Mouse (Mus musculus) kidney, adult 2 months (tissue): ENCODE data around the gene Rbck1. TPM values are rescaled to one million over a fixed set of nuclear protein-coding genes. Genes with fewer than 3 reads are reported as not detected.
"Not testable (repeated sequence)": the region's sequence is repeated elsewhere in the genome, so short reads cannot be mapped to it uniquely, and the experiment has no call there.

Source experiments
- DNase-seq: peaks from one replicate; pipeline ENCODE4 v3.0.0; 2021
- H3K27ac ChIP-seq: fragments of 200-500 bp; 2 replicates; pipeline ENCODE4 v1.5.1; 2012; ENCODE audit warnings: low read depth, low read length, control low read depth, inconsistent platforms; ENCODE audit not compliant: insufficient read depth
- H3K27me3 ChIP-seq: fragments of 200-500 bp; replicated peaks from 2 replicates; pipeline ENCODE4 v1.6.1; 2012; ENCODE audit warnings: mild to moderate bottlenecking, moderate library complexity, low read length, inconsistent platforms; ENCODE audit not compliant: control insufficient read depth, insufficient read depth
- H3K36me3 ChIP-seq: fragments of 200-500 bp; 2 replicates; pipeline ENCODE4 v1.6.1; 2012; ENCODE audit warnings: mild to moderate bottlenecking, moderate library complexity, low read length, inconsistent platforms; ENCODE audit not compliant: control insufficient read depth, insufficient read depth
- H3K4me1 ChIP-seq: fragments of 200-500 bp; 2 replicates; pipeline ENCODE4 v1.6.1; 2011; ENCODE audit warnings: low read length; ENCODE audit not compliant: control insufficient read depth, insufficient read depth
- H3K4me3 ChIP-seq: fragments of 200-500 bp; 2 replicates; pipeline ENCODE4 v1.5.1; 2011; ENCODE audit warnings: mild to moderate bottlenecking, low read depth, low read length, control low read depth; ENCODE audit not compliant: insufficient read depth
- CTCF ChIP-seq: fragments of 200-500 bp; conservative IDR thresholded peaks from 2 replicates; pipeline ENCODE4 v1.5.1; 2011; ENCODE audit warnings: low read depth, mild to moderate bottlenecking, control low read depth, low read length, moderate library complexity, mixed read lengths; ENCODE audit not compliant: insufficient read depth, insufficient read length
- POLR2A ChIP-seq: fragments of 200-500 bp; IDR thresholded peaks from one replicate; pipeline ENCODE4 v1.6.1; 2011; ENCODE audit warnings: low read depth, low read length, control low read depth
- WGBS: fragments of 180-500 bp; shearing (Covaris S2); methylation state at CpG from one replicate; pipeline ENCODE4 v1.1.7; 2018; 5-methylcytosine and 5-hydroxymethylcytosine counted together
- polyA plus RNA-seq: library from polyadenylated mRNA; depleted of rRNA; stranded (reverse); fragments of >200 nt; gene quantifications from 2 replicates; pipeline ENCODE4 v1.2.3, GENCODE M21; 2012

Gene Rbck1
- polyA plus RNA-seq, 1 experiment = 150 TPM

GRCm38 (mm10) chr2:152302862-152303261, 29.6 kb downstream of the Rbck1 start:
- Histone ChIP-seq H3K4me1 (no peaks in the 10 kb centered on the region), H3K36me3 (0 out of 2 replicates have a peak, but pooled peaks cover 1% of the 10 kb centered on the region)
- 78% methylated on average over 2 of the region's 2 CpGs for WGBS

DNA sequence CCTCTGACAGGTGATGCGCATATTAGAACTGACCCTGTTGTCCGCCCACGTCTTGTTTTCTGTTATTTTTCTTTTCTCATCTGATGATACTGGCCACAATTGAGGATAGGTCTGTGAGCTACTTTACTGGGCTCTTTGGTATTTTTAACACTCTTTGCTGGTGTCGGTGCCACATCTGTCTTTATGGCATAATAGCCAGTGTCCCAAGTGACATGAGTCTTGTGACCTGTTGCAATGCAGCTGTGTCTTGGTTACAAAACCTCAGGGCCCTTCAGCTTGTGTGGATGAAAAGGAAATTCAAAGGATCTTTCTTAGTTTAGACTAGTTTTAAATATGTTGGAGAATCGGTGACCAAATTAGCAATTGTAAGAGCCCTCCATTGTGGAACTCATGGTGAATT, 37.9 kb downstream of the Rbck1 start:
- Histone ChIP-seq H3K27me3 (no peaks in the 10 kb centered on the region), H3K27ac (no peak overlapping the region), H3K4me1 (peaks cover 11% of the 10 kb centered on the region; the same call in 1 of the 2 replicates), H3K36me3 (no peaks in the 10 kb centered on the region), H3K4me3 (peak overlapping the region; percentile 88)
- TF ChIP-seq CTCF (no peak), POLR2A (no peak)
- 23% methylated on average over 5 of the region's 5 CpGs for WGBS
- DNase-seq = no peak

More at GRCm38 (mm10) chr2:152302862-152303261, 29.6 kb downstream of the Rbck1 start:
- no peak for DNase-seq
- TF ChIP-seq POLR2A = no peak
- no peak for TF ChIP-seq CTCF
- Histone ChIP-seq H3K27ac (no peak overlapping the region), H3K27me3 (no peaks in the 10 kb centered on the region), H3K4me3 (no peak overlapping the region)

GRCm38 (mm10) chr2:152293727-152294475, 38.6 kb downstream of the Rbck1 start, which contains the start of gene Tbc1d20:
TSS of gene Tbc1d20 (plus strand) at chr2:152293828.
- TF ChIP-seq POLR2A (peak; percentile 55), CTCF (no peak)
- Histone ChIP-seq H3K4me3 (peak within 1 kb of the TSS; percentile 88), H3K4me1 (peaks cover 11% of the 10 kb centered on the region; the same call in 1 of the 2 replicates), H3K36me3 (no peaks in the 10 kb centered on the region), H3K27ac (peak within 1 kb of the TSS; percentile 82), H3K27me3 (no peaks in the 10 kb centered on the region)
- under 1% methylated on average over 68 of the region's 70 CpGs for WGBS
- DNase-seq = peak; percentile 95

DNA sequence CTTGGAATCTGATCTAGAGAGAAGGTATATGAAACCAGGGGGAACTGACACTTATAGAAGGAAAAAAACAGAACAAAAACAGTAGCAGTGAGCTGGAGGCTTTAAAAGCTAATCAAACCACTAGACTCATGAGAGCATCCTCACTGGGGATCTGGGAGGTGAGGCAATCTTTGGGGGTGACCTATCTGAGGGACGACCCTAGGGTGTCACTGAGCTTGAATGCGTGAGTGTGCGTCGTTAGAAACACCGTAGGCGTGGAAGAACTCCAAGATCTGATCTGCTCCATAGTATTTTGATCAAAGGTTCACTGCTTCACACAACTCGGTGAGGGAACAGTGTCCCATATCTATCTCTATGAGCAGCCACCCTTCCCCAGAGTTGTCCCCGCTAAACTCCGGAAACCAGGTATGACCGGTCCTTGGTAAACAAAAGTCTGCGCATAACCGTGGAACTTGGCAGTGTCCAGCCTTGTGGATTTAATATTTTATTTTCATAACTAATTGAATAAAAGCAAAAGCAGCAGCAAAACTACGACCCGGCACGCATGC, 39.2 kb downstream of the Rbck1 start:
- WGBS = under 1% methylated on average over 15 of the region's 15 CpGs
- peak overlapping the region; percentile 29; the same call in 1 of the 2 replicates for H3K27ac ChIP-seq
- no peaks in the 10 kb centered on the region for H3K36me3 ChIP-seq
- peaks cover 11% of the 10 kb centered on the region; the same call in 1 of the 2 replicates for H3K4me1 ChIP-seq
- no peaks in the 10 kb centered on the region for H3K27me3 ChIP-seq
- DNase-seq = no peak
- H3K4me3 ChIP-seq = peak overlapping the region; percentile 88
- TF ChIP-seq CTCF = no peak
- no peak for TF ChIP-seq POLR2A

GRCm38 (mm10) chr2:152292475-152292874, 40.0 kb downstream of the Rbck1 start:
- 80% methylated on average over 2 of the region's 2 CpGs for WGBS
- no peak for DNase-seq

DNA sequence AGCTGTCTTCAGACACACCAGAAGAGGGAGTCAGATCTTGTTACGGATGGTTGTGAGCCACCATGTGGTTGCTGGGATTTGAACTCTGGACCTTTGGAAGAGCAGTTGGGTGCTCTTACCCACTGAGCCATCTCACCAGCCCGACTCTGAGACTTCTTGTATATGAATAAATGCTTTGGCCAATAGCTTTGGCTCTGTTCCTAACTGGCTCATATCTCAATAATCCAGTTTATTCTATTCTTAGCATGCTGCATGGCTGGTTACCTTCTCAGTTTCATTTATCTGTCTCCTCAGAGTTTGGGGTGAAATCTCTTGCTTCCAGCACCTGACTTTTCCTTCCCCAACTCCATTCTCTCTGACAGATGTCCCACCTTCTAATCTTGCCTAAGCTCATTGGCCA, 42.8 kb downstream of the Rbck1 start:
- H3K36me3 ChIP-seq, H3K27ac ChIP-seq, DNase-seq, H3K4me1 ChIP-seq, H3K4me3 ChIP-seq, H3K27me3 ChIP-seq: not testable (repeated sequence)
- 70% methylated on average over 2 of the region's 2 CpGs for WGBS

More at GRCm38 (mm10) chr2:152292475-152292874, 40.0 kb downstream of the Rbck1 start:
- TF ChIP-seq CTCF = no peak
- no peak for TF ChIP-seq POLR2A
- Histone ChIP-seq H3K27me3 (no peaks in the 10 kb centered on the region), H3K36me3 (no peaks in the 10 kb centered on the region), H3K27ac (no peak overlapping the region), H3K4me1 (peaks cover 11% of the 10 kb centered on the region; the same call in 1 of the 2 replicates), H3K4me3 (no peak overlapping the region)

DNA sequence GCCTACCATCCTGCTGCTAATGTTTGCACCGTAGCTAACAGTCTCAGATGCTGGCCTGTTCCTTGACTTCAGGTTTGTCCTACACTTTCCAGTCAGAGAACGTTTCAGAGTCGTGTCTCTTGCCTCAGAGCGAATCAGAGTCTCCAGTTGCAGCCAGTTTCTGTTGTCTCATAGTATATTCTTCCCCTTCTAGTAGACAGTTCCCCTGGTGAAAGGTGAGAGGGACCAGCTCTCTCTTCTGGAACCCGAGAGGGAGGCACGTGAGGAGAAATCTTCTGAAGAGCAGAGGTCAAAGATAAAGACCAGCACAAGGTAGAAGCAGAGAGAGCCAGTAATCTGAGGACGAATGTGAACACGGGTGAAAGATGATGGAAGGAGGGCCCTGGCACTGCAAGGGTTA, 44.4 kb downstream of the Rbck1 start:
- peaks cover 6% of the 10 kb centered on the region for H3K36me3 ChIP-seq
- H3K4me1 ChIP-seq = 0 out of 2 replicates have a peak, but pooled peaks cover under 1% of the 10 kb centered on the region
- no peaks in the 10 kb centered on the region for H3K27me3 ChIP-seq
- DNase-seq = no peak
- TF ChIP-seq CTCF (no peak), POLR2A (no peak)
- WGBS = 68% methylated on average over 8 of the region's 8 CpGs
- H3K27ac ChIP-seq = no peak overlapping the region
- no peak overlapping the region for H3K4me3 ChIP-seq
